Mouse (Mus musculus) embryonic facial prominence, embryonic 15.5 days (tissue): ENCODE measurements around the gene Apoa5. TPM values are rescaled to one million over a fixed set of nuclear protein-coding genes. Genes with fewer than 3 reads are reported as not detected.
"Not testable (repeated sequence)": the region's sequence is repeated elsewhere in the genome, so short reads cannot be mapped to it uniquely, and the experiment has no call there.

ENCODE experiments used
- ATAC-seq: fragments of 200-750 bp; cut with Nextera tagmentation; 2 replicates; pipeline ENCODE4 v1.8.0; 2017; ENCODE audit warnings: low read depth, moderate TSS enrichment; ENCODE audit not compliant: insufficient number of reproducible peaks, low FRiP score, low TSS enrichment
- H3K27ac ChIP-seq: fragments of 300-500 bp; sonication (generic); replicated peaks from 2 replicates; pipeline ENCODE4 v1.5.1; 2015; ENCODE audit warnings: mild to moderate bottlenecking, inconsistent platforms
- H3K27me3 ChIP-seq: fragments of 300-500 bp; sonication (generic); 2 replicates; pipeline ENCODE4 v1.6.1; 2015; ENCODE audit warnings: inconsistent platforms
- H3K36me3 ChIP-seq: fragments of 300-500 bp; sonication (generic); 2 replicates; pipeline ENCODE4 v1.6.1; 2015; ENCODE audit warnings: mild to moderate bottlenecking, inconsistent platforms
- H3K4me1 ChIP-seq: fragments of 300-500 bp; sonication (generic); 2 replicates; pipeline ENCODE4 v1.6.1; 2015; ENCODE audit warnings: inconsistent platforms
- H3K4me2 ChIP-seq: fragments of 300-500 bp; sonication (generic); replicated peaks from 2 replicates; pipeline ENCODE4 v1.6.1; 2015; ENCODE audit warnings: mild to moderate bottlenecking, inconsistent platforms
- H3K4me3 ChIP-seq: fragments of 300-500 bp; sonication (generic); replicated peaks from 2 replicates; pipeline ENCODE4 v1.5.1; 2015; ENCODE audit warnings: mild to moderate bottlenecking, inconsistent platforms
- H3K9ac ChIP-seq: fragments of 300-500 bp; sonication (generic); 2 replicates; pipeline ENCODE4 v1.6.1; 2015; ENCODE audit warnings: inconsistent platforms
- H3K9me3 ChIP-seq: fragments of 300-500 bp; sonication (generic); replicated peaks from 2 replicates; pipeline ENCODE4 v1.6.1; 2016; ENCODE audit warnings: inconsistent platforms
- WGBS: fragments of 180-500 bp; shearing (Covaris S2); methylation state at CpG from one replicate; pipeline ENCODE4 v1.1.7; 2015; 5-methylcytosine and 5-hydroxymethylcytosine counted together
- polyA plus RNA-seq: library from polyadenylated mRNA; unstranded; fragments of >200 nt; fragmentation: Nextera tagmentation; extraction: Ambion mirVana; gene quantifications from 2 replicates; pipeline ENCODE4 v1.2.1, GENCODE M21; 2015

Gene Apoa5
- polyA plus RNA-seq, 1 experiment from 2014 or later: not detected

GRCm38 (mm10) chr9:46315807-46316365, 47.5 kb downstream of the Apoa5 start:
- H3K36me3 ChIP-seq: no peaks in the 10 kb centered on the region
- H3K27ac ChIP-seq: no peak overlapping the region
- H3K9me3 ChIP-seq: no peaks in the 10 kb centered on the region
- WGBS: 41% methylated on average over 11 of the region's 11 CpGs
- 0 out of 2 replicates have a peak, but pooled peaks cover 10% of the 10 kb centered on the region for H3K27me3 ChIP-seq
- ATAC-seq: no peak
- H3K4me1 ChIP-seq: no peaks in the 10 kb centered on the region
- H3K4me3 ChIP-seq: no peak overlapping the region
- H3K9ac ChIP-seq: no peak overlapping the region
- no peak overlapping the region for H3K4me2 ChIP-seq

GRCm38 (mm10) chr9:46316388-46316787, 48.0 kb downstream of the Apoa5 start:
- no peak for ATAC-seq
- H3K9ac ChIP-seq: no peak overlapping the region
- no peak overlapping the region for H3K4me3 ChIP-seq
- H3K9me3 ChIP-seq: no peaks in the 10 kb centered on the region
- H3K36me3 ChIP-seq: no peaks in the 10 kb centered on the region
- H3K27ac ChIP-seq: no peak overlapping the region
- 0 out of 2 replicates have a peak, but pooled peaks cover 10% of the 10 kb centered on the region for H3K27me3 ChIP-seq
- no peaks in the 10 kb centered on the region for H3K4me1 ChIP-seq
- WGBS: 14% methylated on average over 5 of the region's 5 CpGs
- no peak overlapping the region for H3K4me2 ChIP-seq

GRCm38 (mm10) chr9:46316909-46317308, 48.5 kb downstream of the Apoa5 start:
- no peak overlapping the region for H3K4me3 ChIP-seq
- H3K27ac ChIP-seq: no peak overlapping the region
- ATAC-seq: no peak
- no peaks in the 10 kb centered on the region for H3K36me3 ChIP-seq
- WGBS: 61% methylated on average over 8 of the region's 8 CpGs
- no peak overlapping the region for H3K9ac ChIP-seq
- H3K4me2 ChIP-seq: no peak overlapping the region
- peaks cover 12% of the 10 kb centered on the region; the same call in 1 of the 2 replicates for H3K27me3 ChIP-seq
- H3K9me3 ChIP-seq: no peaks in the 10 kb centered on the region
- no peaks in the 10 kb centered on the region for H3K4me1 ChIP-seq

GRCm38 (mm10) chr9:46317957-46318356, 49.5 kb downstream of the Apoa5 start:
- 91% methylated on average over 3 of the region's 3 CpGs for WGBS
- Histone ChIP-seq H3K9me3 (no peaks in the 10 kb centered on the region), H3K4me2 (no peak overlapping the region), H3K27me3 (peaks cover 12% of the 10 kb centered on the region; the same call in 1 of the 2 replicates), H3K36me3 (no peaks in the 10 kb centered on the region), H3K9ac (no peak overlapping the region), H3K4me3 (no peak overlapping the region), H3K27ac (no peak overlapping the region), H3K4me1 (no peaks in the 10 kb centered on the region)
- no peak for ATAC-seq

GRCm38 (mm10) chr9:46319886-46320285, 51.5 kb downstream of the Apoa5 start, which contains the start of gene 4931429L15Rik:
Gene 4931429L15Rik, minus strand, starts transcription at chr9:46319986.
- H3K27ac ChIP-seq, H3K9me3 ChIP-seq, ATAC-seq, H3K4me2 ChIP-seq, H3K4me3 ChIP-seq, H3K9ac ChIP-seq, H3K36me3 ChIP-seq, H3K4me1 ChIP-seq, H3K27me3 ChIP-seq: not testable (repeated sequence)
- 84% methylated on average over 6 of the region's 6 CpGs for WGBS

GRCm38 (mm10) chr9:46320461-46320860, 52.0 kb downstream of the Apoa5 start:
- ATAC-seq: no peak
- WGBS: 86% methylated on average over 2 of the region's 2 CpGs
- H3K36me3 ChIP-seq: no peaks in the 10 kb centered on the region
- no peak overlapping the region for H3K9ac ChIP-seq
- no peak overlapping the region for H3K4me2 ChIP-seq
- no peaks in the 10 kb centered on the region for H3K9me3 ChIP-seq
- H3K4me1 ChIP-seq: no peaks in the 10 kb centered on the region
- peaks cover 4% of the 10 kb centered on the region; the same call in 1 of the 2 replicates for H3K27me3 ChIP-seq
- no peak overlapping the region for H3K27ac ChIP-seq
- H3K4me3 ChIP-seq: no peak overlapping the region

Other genes with a start within 250 kb of the Apoa5 start
- gene Apoa1, start 40.1 kb upstream of the Apoa5 start, polyA plus RNA-seq: 1.2 and 2.1 TPM in 2 replicates
- gene Apoc3, start 33.0 kb upstream of the Apoa5 start, polyA plus RNA-seq: not detected in 2 replicates
- gene Apoa4, start 27.9 kb upstream of the Apoa5 start, polyA plus RNA-seq: 0.12 and 0.43 TPM in 2 replicates
- gene Zpr1, start 4.4 kb downstream of the Apoa5 start, polyA plus RNA-seq: 55.8 and 57.4 TPM in 2 replicates
- gene Bud13, start 14.4 kb downstream of the Apoa5 start, polyA plus RNA-seq: 23.0 and 24.6 TPM in 2 replicates
- gene 4931429L15Rik, start 51.4 kb downstream of the Apoa5 start, polyA plus RNA-seq: not detected in 2 replicates